Mouse (Mus musculus): Measurements from ENCODE around the gene Mtmr2.
A peak's percentile ranks its signal among the peaks of the same experiment; 100 is the strongest.

Gene Mtmr2

GRCm38 (mm10) chr9:13809937-13810336 is 61.7 kb downstream of the Mtmr2 start:
- DNase-seq, result no peak

DNA sequence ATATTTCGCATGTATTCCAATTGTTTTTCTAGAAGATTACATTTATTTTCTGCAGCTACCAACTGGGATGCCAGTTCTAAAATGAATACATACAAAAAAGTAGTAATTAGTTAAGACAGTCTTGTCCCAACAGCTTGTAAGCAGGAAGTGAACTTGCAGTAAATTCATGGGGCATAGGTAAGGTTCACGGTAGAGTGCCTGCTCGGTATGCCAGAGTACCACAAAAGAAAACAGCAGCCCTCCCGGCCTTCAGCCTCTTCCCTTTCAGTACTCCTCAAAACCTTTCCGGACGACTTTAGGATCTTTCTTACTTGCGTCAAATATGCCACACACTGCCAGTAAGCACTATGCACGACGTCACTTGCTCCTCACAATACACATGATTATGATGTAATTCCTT is 70.2 kb downstream of the Mtmr2 start:
- DNase-seq, result no peak

GRCm38 (mm10) chr9:13820774-13821173 is 72.6 kb downstream of the Mtmr2 start:
- DNase-seq, result no peak

GRCm38 (mm10) chr9:13825896-13826295 is 77.7 kb downstream of the Mtmr2 start:
- DNase-seq, result no peak

DNA sequence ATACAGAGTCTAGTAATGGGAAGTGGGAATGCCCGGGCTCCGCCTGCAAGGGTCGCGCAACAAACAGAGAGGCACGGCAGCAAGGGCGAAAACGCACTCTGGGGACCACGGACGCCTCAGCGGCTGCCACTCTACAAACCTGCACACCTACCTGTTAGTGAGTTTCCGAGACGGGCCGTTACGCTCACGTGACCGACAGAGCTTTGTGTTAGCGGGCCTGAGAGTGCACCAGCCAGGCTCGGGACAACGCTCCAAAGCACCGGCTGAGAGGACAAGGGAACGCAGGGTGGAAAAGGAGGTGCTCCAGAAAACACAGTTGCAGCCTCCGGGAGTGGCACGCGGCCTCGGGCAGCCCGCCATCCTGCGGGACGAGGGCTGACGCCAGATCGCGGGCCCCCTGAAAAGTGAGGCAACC is 78.2 kb downstream of the Mtmr2 start:
- DNase-seq, result peak; percentile 65 to 67

DNA sequence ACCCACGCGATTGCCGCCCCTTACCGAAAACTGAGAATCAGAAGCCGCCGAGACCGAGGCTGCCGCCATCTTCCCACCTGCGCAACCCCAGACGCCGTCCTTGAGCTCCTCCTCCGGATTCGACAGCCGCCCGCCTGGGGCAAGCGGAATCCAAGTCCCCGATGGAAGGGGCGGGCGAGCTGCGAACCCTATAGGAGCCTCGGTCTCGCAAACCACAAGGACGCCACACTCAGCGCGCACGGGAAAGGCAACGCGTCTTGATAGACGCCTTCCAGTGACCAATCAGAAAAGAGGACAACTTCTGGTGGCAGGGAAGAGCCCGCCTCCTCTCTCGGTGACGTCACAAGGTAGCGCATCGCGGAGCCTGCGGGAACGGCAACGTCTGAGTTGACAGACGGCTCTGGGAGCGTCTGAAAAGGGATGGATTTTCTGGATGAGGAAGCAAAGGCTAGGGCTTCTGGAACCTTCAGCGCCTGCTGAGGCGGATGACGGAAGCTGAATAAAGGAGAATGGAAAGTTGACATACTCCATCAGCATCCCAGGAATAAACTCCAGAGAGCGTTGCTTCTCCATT is 78.7 kb downstream of the Mtmr2 start, which contains the start of gene Cep57:
Gene Cep57 (minus strand): TSS at position 276 of the 574 bp plus-strand sequence.
- peak; percentile 88 to 90 for DNase-seq

DNA sequence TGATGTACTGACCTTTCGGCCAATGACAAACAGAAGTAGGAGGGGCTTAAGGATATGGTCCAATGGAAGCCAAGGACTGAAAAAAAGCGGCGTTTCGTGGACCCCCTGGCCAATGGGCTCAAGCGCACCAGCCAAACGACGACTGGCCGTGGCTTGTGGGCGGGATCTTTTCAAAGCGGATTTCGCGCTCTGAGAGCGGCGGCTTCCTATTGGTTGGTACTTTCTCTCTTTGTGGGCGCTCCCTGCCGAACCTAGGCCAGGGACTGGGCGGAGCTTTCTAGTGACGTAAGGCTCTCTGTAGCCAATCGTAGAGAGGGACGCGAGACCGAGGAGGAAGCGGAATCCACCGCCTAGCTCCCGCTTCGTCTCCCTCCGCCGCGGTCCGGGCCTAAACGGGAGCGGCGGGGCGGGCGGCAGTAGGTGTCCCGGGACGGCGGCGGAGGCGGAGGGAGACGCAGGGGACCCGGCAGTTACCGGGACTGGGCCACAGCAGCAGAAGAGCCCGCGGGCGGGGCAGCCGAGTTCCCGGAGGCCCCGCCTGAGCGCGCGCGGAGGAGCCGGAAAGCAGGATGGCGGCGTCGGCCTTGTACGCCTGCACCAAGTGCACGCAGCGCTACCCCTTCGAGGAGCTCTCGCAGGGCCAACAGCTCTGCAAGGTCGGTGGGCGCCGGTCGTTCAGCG is 79.3 kb downstream of the Mtmr2 start, which contains the start of gene Fam76b:
Gene Fam76b (plus strand): TSS at position 311 of the 681 bp plus-strand sequence.
- DNase-seq, result peak; percentile 97 to 99

DNA sequence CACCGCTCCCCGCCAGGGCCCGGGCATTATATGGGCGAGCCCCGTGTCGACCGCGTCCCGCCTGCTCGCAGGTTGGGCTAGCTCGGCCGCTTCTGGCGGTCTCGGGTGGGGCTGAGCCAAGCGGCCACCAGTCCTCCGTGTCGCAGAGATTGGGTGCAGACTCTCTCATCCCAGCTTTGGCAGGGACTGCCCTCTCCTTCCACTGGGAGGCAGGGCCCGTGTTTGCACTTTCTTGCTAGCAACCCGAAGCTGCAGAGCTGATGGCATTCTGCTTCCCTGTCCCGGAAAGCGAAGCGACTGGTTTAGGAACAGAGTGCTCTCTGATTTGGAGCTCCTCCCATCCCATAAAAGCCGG is 79.9 kb downstream of the Mtmr2 start:
- DNase-seq, result no peak

DNA sequence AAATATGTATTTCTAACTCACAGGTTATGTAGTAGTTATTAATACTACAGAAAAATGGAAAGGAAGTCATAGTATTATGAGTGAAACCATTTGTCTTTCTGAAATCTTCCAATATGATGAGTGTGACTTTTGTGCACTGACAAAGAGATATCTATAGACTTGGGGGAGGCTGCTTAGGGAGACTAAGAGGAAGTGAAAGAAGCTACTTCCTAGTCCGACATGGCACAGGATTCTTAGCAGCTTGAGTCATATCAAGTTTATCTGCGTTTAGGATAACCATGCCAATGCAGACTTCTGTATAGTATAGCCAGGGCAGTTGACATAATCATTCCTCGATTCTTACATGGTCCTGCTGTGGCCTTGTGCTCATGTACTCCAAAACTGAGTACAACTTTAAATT is 87.0 kb downstream of the Mtmr2 start:
- no peak for DNase-seq

DNA sequence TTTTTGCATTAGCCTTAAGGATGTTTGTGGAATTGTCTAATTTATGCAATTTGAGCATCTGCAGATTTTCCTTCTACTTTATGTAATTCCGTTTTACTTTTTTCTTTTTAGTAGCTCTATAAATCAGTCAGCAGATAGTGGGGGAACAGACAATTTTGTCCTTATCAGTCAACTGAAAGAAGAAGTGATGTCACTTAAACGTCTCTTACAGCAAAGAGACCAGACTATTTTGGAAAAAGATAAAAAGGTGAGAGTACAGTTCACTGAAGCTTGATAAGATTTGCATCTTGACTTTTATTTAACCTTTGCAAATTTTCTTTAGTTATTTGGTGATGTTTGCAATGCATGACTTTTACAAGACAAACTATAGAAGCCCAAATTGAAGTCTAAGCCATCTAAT is 88.5 kb downstream of the Mtmr2 start:
- DNase-seq, result no peak

DNA sequence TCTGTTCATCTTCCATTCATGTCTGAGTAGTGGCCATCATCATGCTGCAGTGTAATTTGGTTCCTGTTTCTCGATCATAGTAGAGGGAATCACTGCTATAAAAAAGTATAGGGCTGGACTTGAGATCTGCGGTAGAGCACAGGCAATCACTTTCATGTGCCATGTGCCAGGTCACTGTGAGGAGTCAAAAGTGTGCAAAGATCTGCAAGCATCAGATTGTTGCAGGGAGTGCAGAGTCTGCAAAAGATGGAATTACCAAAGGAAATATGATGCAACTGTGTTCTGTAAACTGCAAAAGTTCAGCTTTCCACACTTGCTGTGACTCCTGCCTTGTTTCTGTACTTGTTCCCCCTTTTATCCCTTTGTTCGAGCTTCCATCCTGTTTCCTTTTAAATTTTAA is 99.4 kb downstream of the Mtmr2 start:
- DNase-seq, result no peak

- no peak for DNase-seq
These were observed 100.6 kb downstream of the Mtmr2 start for GRCm38 (mm10) chr9:13848481-13849480.

- no peak for DNase-seq
These were observed 105.7 kb downstream of the Mtmr2 start for GRCm38 (mm10) chr9:13853876-13854275.
